Mouse (Mus musculus) olfactory bulb, adult 2 months (tissue): ENCODE data around the gene Zfp260. TPM values are rescaled to one million over a fixed set of nuclear protein-coding genes. Genes with fewer than 3 reads are reported as not detected.

Experiments
- H3K27ac ChIP-seq: fragments of 200-500 bp; 2 replicates; pipeline ENCODE4 v1.5.1; 2012; ENCODE audit warnings: low read depth, low read length; ENCODE audit not compliant: insufficient read depth
- H3K4me1 ChIP-seq: fragments of 200-500 bp; 2 replicates; pipeline ENCODE4 v1.6.1; 2012; ENCODE audit warnings: low read length; ENCODE audit not compliant: control insufficient read depth, insufficient read depth
- H3K4me3 ChIP-seq: fragments of 200-500 bp; 2 replicates; pipeline ENCODE4 v1.5.1; 2012; ENCODE audit warnings: mild to moderate bottlenecking, low read depth, low read length, moderate library complexity; ENCODE audit not compliant: insufficient read depth
- CTCF ChIP-seq: fragments of 200-500 bp; IDR thresholded peaks from 2 replicates; pipeline ENCODE4 v1.5.1; 2012; ENCODE audit warnings: low read depth, mild to moderate bottlenecking, low read length, moderate library complexity; ENCODE audit not compliant: insufficient read depth
- POLR2A ChIP-seq: fragments of 200-500 bp; IDR thresholded peaks from 2 replicates; pipeline ENCODE4 v1.6.1; 2012; ENCODE audit warnings: mild to moderate bottlenecking, low read depth, low read length, moderate library complexity; ENCODE audit not compliant: insufficient read depth
- WGBS: fragments of 180-500 bp; shearing (Covaris S2); methylation state at CpG from one replicate; pipeline ENCODE4 v1.1.7; 2018; 5-methylcytosine and 5-hydroxymethylcytosine counted together
- polyA plus RNA-seq: library from polyadenylated mRNA; stranded (reverse); fragments of >200 nt; gene quantifications from 2 replicates; pipeline ENCODE4 v1.2.4, GENCODE M21; 2012; ENCODE audit warnings: low replicate concordance; ENCODE audit not compliant: missing spikeins, insufficient read depth, insufficient read length

Gene Zfp260
- polyA plus RNA-seq, 1 experiment: not detected

DNA sequence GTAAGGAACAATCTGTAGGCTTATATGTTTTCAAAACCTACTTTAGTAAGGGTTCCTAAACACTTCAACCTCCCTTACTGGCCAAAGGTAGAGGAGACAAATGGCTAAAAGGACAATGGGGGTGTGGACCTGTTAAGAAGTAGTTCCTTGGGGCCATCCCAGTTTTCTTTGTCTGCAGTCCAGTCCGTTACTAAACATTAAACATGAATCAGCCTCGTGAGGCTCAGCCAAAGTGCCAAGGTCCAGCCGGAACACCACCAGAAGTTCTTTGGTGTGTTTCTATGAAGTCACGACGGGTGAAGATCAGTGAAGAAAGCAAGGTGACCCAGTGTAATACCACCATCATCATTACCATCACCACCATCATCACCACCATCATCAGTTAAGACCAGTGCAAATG is 52.4 kb downstream of the Zfp260 start:
- WGBS: 99% methylated on average over 5 of the region's 5 CpGs
- no peak overlapping the region for H3K27ac ChIP-seq
- no peak overlapping the region for H3K4me3 ChIP-seq
- TF ChIP-seq POLR2A (no peak), CTCF (no peak)
- peaks cover 2% of the 10 kb centered on the region; the same call in 1 of the 2 replicates for H3K4me1 ChIP-seq

- WGBS: 93% methylated on average over 1 of the region's 1 CpGs
- Histone ChIP-seq H3K4me1 (no peaks in the 10 kb centered on the region), H3K4me3 (no peak overlapping the region), H3K27ac (no peak overlapping the region)
- TF ChIP-seq CTCF: no peak
- no peak for TF ChIP-seq POLR2A
These were observed 59.5 kb downstream of the Zfp260 start for GRCm38 (mm10) chr7:30154040-30154439.

DNA sequence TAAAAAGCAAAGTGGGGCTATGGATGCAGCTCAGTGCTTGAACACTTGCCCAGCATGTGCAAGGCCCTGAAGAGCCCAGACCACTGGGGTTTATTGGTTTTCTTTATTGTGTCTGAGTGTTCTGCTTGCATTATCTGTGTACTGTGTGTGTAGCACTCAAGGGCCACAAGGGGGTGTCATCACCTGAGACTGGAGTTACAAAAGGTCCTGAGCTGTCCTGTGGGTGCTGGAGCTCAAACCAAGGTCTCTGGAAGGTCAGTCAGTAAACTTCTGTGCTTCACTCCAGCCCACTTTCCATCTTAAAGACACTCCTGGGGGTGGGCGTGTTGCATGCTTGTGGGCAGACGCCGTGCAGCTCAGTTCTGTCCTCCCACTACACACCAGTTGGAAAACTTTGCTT is 60.9 kb downstream of the Zfp260 start:
- WGBS: 73% methylated on average over 3 of the region's 3 CpGs
- Histone ChIP-seq H3K27ac (no peak overlapping the region), H3K4me3 (no peak overlapping the region), H3K4me1 (no peaks in the 10 kb centered on the region)
- no peak for TF ChIP-seq POLR2A
- no peak for TF ChIP-seq CTCF

Other genes starting within 250 kb of the Zfp260 start
- gene Zfp940, start 241.1 kb upstream of the Zfp260 start, polyA plus RNA-seq: not detected in 2 replicates
- not detected in 2 replicates for gene Zfp420, start 234.8 kb upstream of the Zfp260 start, polyA plus RNA-seq
- not detected in 2 replicates for gene Zfp27, start 188.2 kb upstream of the Zfp260 start, polyA plus RNA-seq
- not detected in 2 replicates for gene Zfp383, start 186.6 kb upstream of the Zfp260 start, polyA plus RNA-seq
- not detected in 2 replicates for gene Zfp74, start 140.7 kb upstream of the Zfp260 start, polyA plus RNA-seq
- not detected in 2 replicates for gene Zfp568, start 110.8 kb upstream of the Zfp260 start, polyA plus RNA-seq
- gene Zfp14, start 43.4 kb upstream of the Zfp260 start, polyA plus RNA-seq: not detected in 2 replicates
- not detected in 2 replicates for gene Zfp82, start 21.9 kb upstream of the Zfp260 start, polyA plus RNA-seq
- not detected in 2 replicates for gene Gm26920, start 4.4 kb upstream of the Zfp260 start, polyA plus RNA-seq
- gene Zfp566, start 4.2 kb upstream of the Zfp260 start, polyA plus RNA-seq: not detected in 2 replicates
- not detected in 2 replicates for gene Zfp382, start 27.2 kb downstream of the Zfp260 start, polyA plus RNA-seq
- gene Zfp146, start 75.0 kb downstream of the Zfp260 start, polyA plus RNA-seq: not detected in 2 replicates
- not detected in 2 replicates for gene Cox7a1, start 89.4 kb downstream of the Zfp260 start, polyA plus RNA-seq
- 469 TPM in 1 of 2 replicates, not detected in the other for gene Capns1, start 104.0 kb downstream of the Zfp260 start, polyA plus RNA-seq
- not detected in 2 replicates for gene Polr2i, start 137.2 kb downstream of the Zfp260 start, polyA plus RNA-seq
- not detected in 2 replicates for gene Tbcb, start 137.5 kb downstream of the Zfp260 start, polyA plus RNA-seq
- gene Ovol3, start 140.9 kb downstream of the Zfp260 start, polyA plus RNA-seq: not detected in 2 replicates
- gene Thap8, start 185.3 kb downstream of the Zfp260 start, polyA plus RNA-seq: not detected in 2 replicates
- gene Wdr62, start 185.6 kb downstream of the Zfp260 start, polyA plus RNA-seq: not detected in 2 replicates
- 737 TPM in 1 of 2 replicates, not detected in the other for gene Clip3, start 197.0 kb downstream of the Zfp260 start, polyA plus RNA-seq
- gene Alkbh6, start 213.9 kb downstream of the Zfp260 start, polyA plus RNA-seq: not detected in 2 replicates
- not detected in 2 replicates for gene Syne4, start 220.0 kb downstream of the Zfp260 start, polyA plus RNA-seq
- gene E130208F15Rik, start 227.0 kb downstream of the Zfp260 start, polyA plus RNA-seq: not detected in 2 replicates
- not detected in 2 replicates for gene Sdhaf1, start 229.1 kb downstream of the Zfp260 start, polyA plus RNA-seq